Mouse (Mus musculus) CD4-positive, CD25-positive, alpha-beta regulatory T cell (primary cell): Measurements from ENCODE around the gene 5430419D17Rik. TPM values are rescaled to one million over a fixed set of nuclear protein-coding genes. Genes with fewer than 3 reads are reported as not detected.

Source experiments
- polyA plus RNA-seq: library from polyadenylated mRNA; unstranded; fragments of 100-300 nt; shearing (Covaris generic); gene quantifications from one replicate; pipeline ENCODE4 v1.2.1, GENCODE M21; 2017

Gene 5430419D17Rik
- polyA plus RNA-seq = 0.07 TPM

GRCm38 (mm10) chr7:131174121-131174520 is at the start of gene 5430419D17Rik:
Gene 5430419D17Rik, plus strand, starts transcription at chr7:131174402.

GRCm38 (mm10) chr7:131146214-131146613 is 28.0 kb upstream of the 5430419D17Rik start, which contains the start of gene 4933402N03Rik:
Gene 4933402N03Rik, minus strand, starts transcription at chr7:131146314.

GRCm38 (mm10) chr7:131322192-131322591 is 148.0 kb downstream of the 5430419D17Rik start, which contains the start of gene Cuzd1:
Gene Cuzd1, minus strand, starts transcription at chr7:131322292.

GRCm38 (mm10) chr7:131329416-131329815 is 155.2 kb downstream of the 5430419D17Rik start, which contains the start of gene Fam24b:
Gene Fam24b, minus strand, starts transcription at chr7:131329516.

GRCm38 (mm10) chr7:131333564-131333963 is 159.4 kb downstream of the 5430419D17Rik start, which contains the start of gene Fam24a:
Gene Fam24a, plus strand, starts transcription at chr7:131333864.

Other genes starting within 250 kb of the 5430419D17Rik start
- 0.32 TPM for gene Htra1, start 238.3 kb upstream of the 5430419D17Rik start, polyA plus RNA-seq
- gene Dmbt1, start 142.3 kb upstream of the 5430419D17Rik start, polyA plus RNA-seq = not detected
- not detected for gene 4933402N03Rik, start 28.1 kb upstream of the 5430419D17Rik start, polyA plus RNA-seq
- gene Cuzd1, start 147.9 kb downstream of the 5430419D17Rik start, polyA plus RNA-seq = not detected
- gene Fam24b, start 155.1 kb downstream of the 5430419D17Rik start, polyA plus RNA-seq = not detected
- not detected for gene Fam24a, start 159.5 kb downstream of the 5430419D17Rik start, polyA plus RNA-seq
- 24.4 TPM for gene 2310057M21Rik, start 188.4 kb downstream of the 5430419D17Rik start, polyA plus RNA-seq
- 46.3 TPM for gene Pstk, start 196.7 kb downstream of the 5430419D17Rik start, polyA plus RNA-seq
- gene Ikzf5, start 236.1 kb downstream of the 5430419D17Rik start, polyA plus RNA-seq = 22.4 TPM
- 49.8 TPM for gene Acadsb, start 236.2 kb downstream of the 5430419D17Rik start, polyA plus RNA-seq